Mouse (Mus musculus): ENCODE measurements at regions not wholly inside any gene's neighbourhood (a gene's known extent, or its start where the extent isn't known, plus 50 kb on each side); places are given as distances from the start of the nearest gene placed in this dataset.

- peak; percentile 22 to 29 for DNase-seq (ENCODE audit: low spot score in 2 of 2)
Observed at GRCm38 (mm10) chr6:108606231-108606630, 54.2 kb upstream of the Bhlhe40 start.

GRCm38 (mm10) chr6:108608308-108608707 is 52.1 kb upstream of the Bhlhe40 start:
- no peak for DNase-seq (ENCODE audit: low spot score in 2 of 2)

All from left cerebral cortex, adult 18-20 months (tissue).